Mouse (Mus musculus) brown adipose tissue, adult 24 weeks (tissue): ENCODE data around the gene Ryr2. TPM values are rescaled to one million over a fixed set of nuclear protein-coding genes. Genes with fewer than 3 reads are reported as not detected.

Source experiments
- H3K27ac ChIP-seq: fragments of 200-500 bp; replicated peaks from 2 replicates; pipeline ENCODE4 v1.5.1; 2012; ENCODE audit warnings: low read depth, mild to moderate bottlenecking, low read length
- H3K4me1 ChIP-seq: fragments of 200-500 bp; 2 replicates; pipeline ENCODE4 v1.6.1; 2012; ENCODE audit warnings: low read length, mixed read lengths; ENCODE audit not compliant: control insufficient read depth, insufficient read depth, insufficient read length
- H3K4me3 ChIP-seq: fragments of 200-500 bp; 2 replicates; pipeline ENCODE4 v1.5.1; 2012; ENCODE audit warnings: low read depth, mild to moderate bottlenecking, low read length, moderate library complexity; ENCODE audit not compliant: insufficient read depth
- polyA plus RNA-seq: library from polyadenylated mRNA; stranded (reverse); fragments of >200 nt; gene quantifications from 2 replicates; pipeline ENCODE4 v1.2.4, GENCODE M21; 2012; ENCODE audit not compliant: missing spikeins, insufficient read depth, insufficient read length

The Ryr2 gene
- polyA plus RNA-seq, 1 experiment = 2.0 TPM

GRCm38 (mm10) chr13:12072112-12072511 lies 34.6 kb downstream of the Ryr2 start:
- H3K27ac ChIP-seq = peak overlapping the region; percentile 90

DNA sequence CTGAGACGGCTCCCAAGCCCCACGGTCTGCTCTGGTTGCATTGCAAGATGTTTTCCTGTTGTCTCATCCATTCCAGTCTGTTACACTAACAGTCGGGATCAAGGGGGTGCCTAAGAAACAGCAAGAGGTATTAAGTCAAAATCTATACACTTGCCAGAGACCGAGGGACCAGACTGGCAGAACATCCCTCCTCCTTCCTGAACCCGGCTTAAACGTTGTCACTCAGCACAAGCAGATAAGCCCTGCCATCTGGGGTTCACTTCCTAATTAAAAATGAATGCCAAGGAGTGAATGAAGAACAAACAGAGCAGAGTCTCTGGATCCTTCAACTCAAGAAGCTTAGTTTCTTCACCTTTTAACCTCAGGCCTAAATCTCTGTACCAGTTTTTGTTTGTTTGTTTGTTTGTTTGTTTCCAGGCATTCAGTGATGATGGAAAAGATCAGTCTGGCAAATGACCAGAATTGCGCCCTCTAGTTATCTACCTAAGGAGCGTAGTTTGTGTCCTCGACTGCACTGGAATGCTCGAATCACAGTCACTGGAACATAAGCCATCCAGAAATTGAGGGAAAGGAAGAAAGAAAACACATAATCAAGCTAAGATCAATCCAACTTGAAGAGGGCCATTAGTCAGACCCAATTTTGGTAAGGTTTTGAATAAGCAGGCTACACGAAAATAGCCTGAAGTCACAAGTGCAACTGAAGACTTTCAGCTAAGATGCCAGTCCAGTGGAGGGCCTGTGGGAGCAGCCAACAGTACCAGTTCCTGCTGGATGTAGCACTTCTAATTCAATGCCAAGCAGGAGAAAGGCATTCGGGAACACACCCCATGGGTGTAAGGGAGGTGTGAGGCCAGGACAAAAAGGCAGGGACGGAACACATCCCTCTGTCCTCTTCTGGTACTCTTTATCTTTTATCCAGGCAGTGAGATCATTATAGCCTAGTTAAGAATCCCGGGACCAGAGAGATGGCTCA lies 36.3 kb downstream of the Ryr2 start:
- peak overlapping the region; percentile 99 for H3K27ac ChIP-seq
- H3K4me3 ChIP-seq = no peak overlapping the region
- H3K4me1 ChIP-seq = peaks cover 3% of the 10 kb centered on the region; the same call in 1 of the 2 replicates

More at GRCm38 (mm10) chr13:12072112-12072511, 34.6 kb downstream of the Ryr2 start:
- peaks cover 3% of the 10 kb centered on the region; the same call in 1 of the 2 replicates for H3K4me1 ChIP-seq
- no peak overlapping the region for H3K4me3 ChIP-seq

- Histone ChIP-seq H3K4me3 (no peak overlapping the region), H3K27ac (no peak overlapping the region)
These were observed 42.2 kb downstream of the Ryr2 start for GRCm38 (mm10) chr13:12064576-12064975.

GRCm38 (mm10) chr13:12063561-12063960 lies 43.2 kb downstream of the Ryr2 start:
- H3K4me3 ChIP-seq = no peak overlapping the region
- no peak overlapping the region for H3K27ac ChIP-seq
- no peaks in the 10 kb centered on the region for H3K4me1 ChIP-seq

More at GRCm38 (mm10) chr13:12064576-12064975, 42.2 kb downstream of the Ryr2 start:
- no peaks in the 10 kb centered on the region for H3K4me1 ChIP-seq

DNA sequence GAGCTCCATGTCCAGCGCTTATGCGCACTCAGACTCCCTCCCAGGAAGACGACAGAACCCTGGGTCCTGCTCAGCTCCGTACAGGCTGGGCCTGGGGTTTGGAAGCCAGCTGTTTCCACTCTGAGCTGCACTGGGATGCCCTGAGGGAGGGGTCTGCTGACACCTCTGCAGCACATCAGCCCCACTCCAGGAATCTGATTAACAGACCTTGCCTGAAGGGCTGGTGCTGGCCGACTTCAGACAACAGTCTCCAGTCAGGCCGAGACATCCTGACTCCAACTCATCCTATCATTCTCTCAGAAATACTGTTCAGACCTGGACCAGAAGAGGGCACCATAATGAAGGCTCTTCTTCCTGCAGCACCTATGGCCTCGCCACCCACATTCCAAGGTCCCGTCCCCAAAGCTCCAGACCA lies 49.4 kb downstream of the Ryr2 start:
- Histone ChIP-seq H3K4me3 (no peak overlapping the region), H3K4me1 (no peaks in the 10 kb centered on the region), H3K27ac (no peak overlapping the region)

- no peak overlapping the region for H3K27ac ChIP-seq
- no peaks in the 10 kb centered on the region for H3K4me1 ChIP-seq
These were observed 50.8 kb downstream of the Ryr2 start for GRCm38 (mm10) chr13:12055913-12056312.

DNA sequence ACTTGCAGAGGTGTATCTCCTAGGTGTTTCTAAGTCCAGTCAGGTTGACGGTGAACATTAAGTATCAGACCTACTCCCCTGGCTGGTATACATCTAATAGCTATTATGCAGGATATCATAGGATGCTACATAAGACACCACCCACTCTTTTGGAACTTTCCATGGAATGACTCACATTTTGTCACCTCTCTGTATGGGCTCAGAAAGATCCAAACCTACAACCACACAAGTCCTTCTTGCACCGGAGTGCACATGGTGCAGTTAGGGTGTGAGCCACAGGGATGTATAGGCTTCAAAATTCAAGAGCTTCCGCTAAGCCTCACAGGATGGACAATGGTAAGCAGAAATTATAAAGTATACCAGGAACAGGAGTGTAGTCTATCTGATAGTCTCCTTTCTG lies 52.8 kb downstream of the Ryr2 start:
- H3K4me3 ChIP-seq = no peak overlapping the region
- no peak overlapping the region for H3K27ac ChIP-seq
- H3K4me1 ChIP-seq = no peaks in the 10 kb centered on the region

More at GRCm38 (mm10) chr13:12055913-12056312, 50.8 kb downstream of the Ryr2 start:
- no peak overlapping the region for H3K4me3 ChIP-seq

GRCm38 (mm10) chr13:12050809-12051208 lies 55.9 kb downstream of the Ryr2 start:
- Histone ChIP-seq H3K4me3 (no peak overlapping the region), H3K4me1 (no peaks in the 10 kb centered on the region), H3K27ac (no peak overlapping the region; the same call in 1 of the 2 replicates)

DNA sequence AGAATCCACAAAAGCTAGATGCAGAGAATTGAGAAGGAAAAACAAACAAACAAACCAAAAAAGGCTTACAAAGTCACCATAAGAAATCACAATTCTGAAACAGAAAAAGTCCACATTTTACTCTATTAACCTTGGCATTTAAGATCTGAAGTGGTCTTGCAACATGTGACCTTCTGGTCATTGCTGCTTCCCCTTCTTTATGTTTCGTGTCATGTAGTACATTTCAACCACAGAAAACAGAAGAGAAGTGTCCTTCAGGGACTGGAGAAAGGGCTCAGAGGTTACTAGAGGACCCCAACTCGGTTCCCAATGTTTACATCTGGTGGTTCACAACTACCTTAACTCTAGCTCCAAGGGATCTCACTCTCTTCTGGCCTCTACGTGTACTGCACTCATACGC lies 59.7 kb downstream of the Ryr2 start:
- H3K4me1 ChIP-seq = no peaks in the 10 kb centered on the region; the same call in 1 of the 2 replicates
- no peak overlapping the region for H3K27ac ChIP-seq
- H3K4me3 ChIP-seq = no peak overlapping the region

DNA sequence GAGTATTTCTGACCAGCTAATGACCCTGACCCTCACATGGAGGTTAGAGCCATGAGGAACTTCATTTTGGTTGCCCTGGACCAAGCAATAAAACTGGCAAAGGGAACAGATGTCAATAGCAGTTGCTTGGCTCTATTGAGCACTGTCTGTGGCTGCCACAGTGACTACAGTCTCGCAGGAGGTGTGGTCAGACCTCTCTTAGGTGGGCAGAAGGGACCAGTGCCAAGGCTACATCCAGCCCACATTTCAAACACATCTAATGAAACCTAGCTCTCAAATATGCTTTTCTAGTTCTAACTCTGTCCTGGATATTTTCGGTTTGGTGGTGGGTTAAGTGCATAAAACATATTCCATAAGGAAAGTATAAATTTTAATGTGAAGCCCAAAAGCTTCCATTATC lies 62.0 kb downstream of the Ryr2 start:
- no peak overlapping the region for H3K4me3 ChIP-seq
- no peak overlapping the region for H3K27ac ChIP-seq
- H3K4me1 ChIP-seq = no peaks in the 10 kb centered on the region; the same call in 1 of the 2 replicates

DNA sequence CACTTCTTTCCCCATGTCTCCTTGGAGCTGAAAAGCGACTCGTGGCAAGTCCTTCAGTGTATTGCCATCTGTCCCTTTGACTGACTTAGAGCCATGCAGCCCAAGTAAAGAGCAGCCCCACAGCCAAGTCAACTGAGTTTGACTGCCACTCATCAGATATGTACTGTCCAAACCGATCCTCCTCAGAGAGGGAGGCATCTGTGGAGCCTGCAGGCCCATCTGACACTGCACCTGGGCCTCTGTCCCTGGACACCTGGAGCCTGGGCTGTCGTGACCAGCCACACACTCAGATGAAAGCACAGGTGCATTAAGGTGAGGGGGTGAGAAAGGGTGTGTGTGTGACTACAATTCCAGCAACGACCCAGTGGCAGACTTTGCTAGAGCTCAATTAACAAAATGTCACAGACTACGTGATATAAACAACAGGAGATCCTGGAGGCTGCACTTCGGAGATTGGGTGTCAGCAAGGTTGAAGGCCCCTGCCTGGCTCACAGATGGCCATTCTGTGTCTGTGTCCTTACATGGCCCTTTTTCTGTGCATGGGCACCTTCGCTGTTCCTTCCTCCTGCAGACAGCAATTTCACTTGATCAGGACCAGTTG lies 63.8 kb downstream of the Ryr2 start:
- Histone ChIP-seq H3K27ac (no peak overlapping the region), H3K4me3 (no peak overlapping the region), H3K4me1 (no peaks in the 10 kb centered on the region; the same call in 1 of the 2 replicates)

DNA sequence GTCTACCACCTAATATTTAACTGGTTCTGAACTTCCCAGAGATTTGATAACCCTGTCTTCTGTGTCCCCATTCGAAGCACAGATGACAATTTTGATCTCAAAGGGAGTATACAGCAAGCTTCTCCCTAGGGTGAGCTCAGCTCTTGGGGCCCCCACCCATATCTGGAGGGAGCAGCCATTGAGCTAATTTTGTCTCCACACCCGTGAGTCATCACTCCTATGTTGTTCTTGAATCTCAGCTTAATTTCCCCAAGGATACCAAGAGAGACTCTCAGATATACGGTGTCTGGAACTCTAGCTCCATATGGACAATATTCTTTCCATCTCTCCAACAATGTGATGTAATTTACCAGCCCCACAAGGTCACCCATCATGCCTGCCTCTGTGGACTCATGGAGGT lies 66.8 kb downstream of the Ryr2 start:
- H3K4me1 ChIP-seq = no peaks in the 10 kb centered on the region; the same call in 1 of the 2 replicates
- no peak overlapping the region for H3K27ac ChIP-seq
- H3K4me3 ChIP-seq = no peak overlapping the region

- Histone ChIP-seq H3K4me1 (no peaks in the 10 kb centered on the region), H3K4me3 (no peak overlapping the region), H3K27ac (no peak overlapping the region)
These were observed 68.1 kb downstream of the Ryr2 start for GRCm38 (mm10) chr13:12038676-12039075.

DNA sequence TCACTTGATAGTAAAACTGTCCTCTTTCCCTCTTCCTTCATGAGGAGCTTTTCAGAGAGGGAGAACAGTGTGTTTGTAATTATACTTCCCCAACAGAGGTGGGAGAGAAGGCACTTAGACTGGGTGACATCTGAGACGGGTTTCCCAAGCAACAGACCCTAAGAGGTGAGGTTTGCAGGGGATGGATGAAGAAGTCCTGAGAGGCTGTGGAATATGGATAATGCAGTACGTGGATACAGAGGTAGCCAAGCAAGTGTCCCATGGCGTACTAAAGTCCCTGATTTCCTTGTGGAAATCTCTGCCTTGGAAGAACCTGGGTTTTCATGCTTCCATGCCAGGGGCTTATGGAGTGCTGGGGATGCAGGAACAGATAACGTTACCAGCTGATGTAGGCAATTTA lies 69.5 kb downstream of the Ryr2 start:
- Histone ChIP-seq H3K4me1 (no peaks in the 10 kb centered on the region), H3K4me3 (no peak overlapping the region), H3K27ac (no peak overlapping the region)

- no peaks in the 10 kb centered on the region for H3K4me1 ChIP-seq
- H3K4me3 ChIP-seq = no peak overlapping the region
- no peak overlapping the region for H3K27ac ChIP-seq
These were observed 69.9 kb downstream of the Ryr2 start for GRCm38 (mm10) chr13:12036834-12037233.
